Mouse (Mus musculus) spleen, postnatal 10 days (tissue): ENCODE data around the gene Arhgef39.

Source experiments
- DNase-seq, 2 experiments: peaks; one replicate each; pipeline ENCODE4 v3.0.0; 2021 to 2022; ENCODE audit warnings: low spot score in 2 of 2

Arhgef39 gene

GRCm38 (mm10) chr4:43478906-43479832 is 20.3 kb downstream of the Arhgef39 start:
- peak; percentile 65 to 90 for DNase-seq

DNA sequence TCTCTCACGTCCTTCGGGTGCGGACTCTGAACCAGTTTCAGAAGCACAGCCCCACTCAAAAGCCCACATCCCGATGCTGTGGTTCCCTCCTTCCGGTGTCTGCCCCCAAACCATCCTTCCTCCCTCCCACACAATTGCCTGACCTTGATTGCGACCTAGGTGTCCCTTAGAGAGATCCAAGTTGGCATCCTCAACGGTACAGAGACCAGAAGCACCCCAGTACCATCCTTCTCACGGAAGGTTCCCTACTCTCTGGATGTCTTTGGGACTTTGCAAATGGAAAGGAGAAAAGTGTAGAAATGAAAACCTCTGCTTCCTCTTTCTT is 21.0 kb downstream of the Arhgef39 start:
- no peak for DNase-seq

- peak; percentile 74 to 90 for DNase-seq
Observed at GRCm38 (mm10) chr4:43477857-43478533, 21.5 kb downstream of the Arhgef39 start.

DNA sequence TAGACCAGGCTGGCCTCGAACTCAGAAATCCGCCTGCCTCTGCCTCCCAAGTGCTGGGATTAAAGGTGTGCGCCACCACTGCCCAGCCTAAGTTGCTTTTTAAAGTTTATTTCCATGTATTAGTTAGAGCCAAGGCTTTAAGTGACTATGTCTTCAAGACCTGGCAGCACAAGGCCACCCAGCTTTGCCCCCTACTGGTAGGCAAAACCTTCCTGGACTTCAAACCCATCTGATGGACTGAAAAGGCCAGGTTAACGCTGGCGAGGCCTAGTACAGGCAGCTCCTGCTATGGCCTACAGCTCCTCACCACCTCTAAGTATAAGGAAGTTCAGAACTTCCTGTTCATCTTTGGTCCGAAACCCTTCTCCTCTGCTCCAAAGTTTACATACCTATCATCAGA is 22.9 kb downstream of the Arhgef39 start:
- DNase-seq, result peak in 1 of 2 experiments; percentile 57

- DNase-seq, result no peak
Observed at GRCm38 (mm10) chr4:43473636-43474035, 25.9 kb downstream of the Arhgef39 start.

DNA sequence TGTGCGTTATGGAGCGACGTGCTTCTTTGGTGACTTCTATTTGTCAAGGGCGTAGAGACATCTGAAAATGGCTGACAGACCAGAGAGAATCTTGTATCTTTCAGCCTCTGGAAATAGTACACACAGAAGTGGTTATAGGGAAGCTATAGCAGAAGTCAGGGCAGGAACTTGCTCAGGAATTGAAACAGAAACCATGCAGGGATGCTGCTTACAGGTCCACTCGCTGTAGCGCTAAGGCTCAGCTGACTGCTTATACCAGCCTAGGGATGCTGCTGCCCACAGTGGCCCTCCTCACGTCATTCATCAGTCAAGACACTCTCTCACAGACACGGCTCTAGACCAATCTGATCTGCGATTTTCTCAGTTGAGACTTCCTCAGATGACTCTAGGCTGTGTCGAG is 29.2 kb downstream of the Arhgef39 start:
- no peak for DNase-seq

- no peak for DNase-seq
Observed at GRCm38 (mm10) chr4:43466872-43467271, 32.6 kb downstream of the Arhgef39 start.

DNA sequence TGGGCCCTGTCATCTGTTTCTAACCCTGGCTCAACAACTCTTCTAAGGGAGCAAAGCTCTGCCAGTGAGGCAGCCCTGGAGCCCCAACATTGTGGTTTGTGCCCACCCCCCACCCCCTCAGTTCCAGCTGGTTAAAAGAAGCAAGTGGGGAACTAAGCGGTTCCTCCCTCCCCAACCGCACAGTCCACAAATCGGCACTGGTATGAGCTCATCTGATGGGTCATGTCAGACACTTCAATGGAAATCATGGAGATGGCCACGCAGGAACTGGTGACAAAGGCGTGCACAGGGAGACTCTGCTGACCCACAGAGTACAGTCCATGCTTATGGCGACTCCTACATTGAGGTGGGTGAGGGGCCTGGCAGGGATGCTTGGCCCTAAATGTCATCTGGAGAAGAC is 33.6 kb downstream of the Arhgef39 start:
- DNase-seq, result no peak

DNA sequence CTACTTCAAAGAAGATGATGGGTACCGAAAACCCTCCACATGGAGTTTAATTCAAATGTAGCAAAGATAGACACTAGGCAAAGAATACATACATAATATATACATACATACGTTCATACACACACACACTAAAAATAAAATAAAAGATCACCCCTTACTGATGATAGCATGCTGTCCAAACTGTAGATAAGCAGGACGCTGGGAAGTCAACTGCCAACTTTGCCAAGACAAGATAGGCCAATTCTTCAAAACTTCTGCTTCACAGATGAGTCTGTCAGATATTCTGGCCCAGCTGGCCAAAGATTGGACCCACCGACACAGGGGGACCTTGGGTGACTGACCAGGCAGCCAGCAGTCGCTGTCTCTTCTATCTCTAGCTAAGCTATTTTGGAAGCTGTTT is 36.4 kb downstream of the Arhgef39 start:
- DNase-seq, result no peak

- peak in 1 of 2 experiments; percentile 73 for DNase-seq
Observed at GRCm38 (mm10) chr4:43457124-43457523, 42.4 kb downstream of the Arhgef39 start.

GRCm38 (mm10) chr4:43456470-43456869 is 43.0 kb downstream of the Arhgef39 start:
- DNase-seq, result peak in 1 of 2 experiments; percentile 61

DNA sequence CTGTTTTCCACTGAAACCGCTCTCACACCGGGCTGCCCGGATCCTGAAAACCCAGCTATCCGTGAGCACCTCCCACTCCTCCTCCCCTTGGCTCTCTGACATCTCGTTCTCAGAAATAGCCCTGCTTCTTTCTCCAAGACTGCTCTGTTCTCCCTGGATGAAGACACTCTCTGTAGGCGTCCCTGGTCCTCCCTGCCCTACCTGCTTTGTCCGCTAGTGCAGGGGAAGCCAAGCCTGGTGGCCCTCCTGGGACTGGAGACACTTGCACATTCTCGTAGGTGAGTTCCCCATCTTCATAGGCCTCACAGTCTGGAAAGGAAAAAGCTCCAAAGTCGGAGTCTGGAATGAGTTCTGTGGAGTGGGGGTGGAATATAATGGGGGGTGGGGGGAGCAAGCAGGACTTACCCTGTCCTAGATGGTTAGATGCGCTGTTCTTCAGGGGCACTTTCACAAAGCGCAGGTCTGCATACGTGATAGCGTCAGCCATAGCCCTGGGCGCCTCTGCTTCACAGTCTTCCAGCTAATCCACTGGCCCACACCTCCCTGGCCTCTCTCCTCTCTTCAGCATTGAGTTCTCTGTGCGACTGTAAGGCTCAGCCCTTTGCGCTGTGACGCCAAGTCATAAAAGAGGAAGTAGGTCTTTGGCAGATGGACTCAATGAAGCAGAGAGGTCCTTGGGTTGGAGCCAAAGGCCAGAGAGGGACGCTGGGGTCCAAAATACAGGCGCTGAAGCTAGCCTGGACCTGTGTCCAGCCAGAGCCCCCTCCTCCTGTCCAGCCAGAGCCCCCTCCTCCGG is 45.3 kb downstream of the Arhgef39 start, which contains the start of gene Cd72:
Gene Cd72 (minus strand): TSS at position 588 of the 796 bp plus-strand sequence.
- DNase-seq, result peak in 1 of 2 experiments; percentile 53

- DNase-seq, result peak in 1 of 2 experiments; percentile 24
Observed at GRCm38 (mm10) chr4:43453413-43453812, 46.1 kb downstream of the Arhgef39 start.

DNA sequence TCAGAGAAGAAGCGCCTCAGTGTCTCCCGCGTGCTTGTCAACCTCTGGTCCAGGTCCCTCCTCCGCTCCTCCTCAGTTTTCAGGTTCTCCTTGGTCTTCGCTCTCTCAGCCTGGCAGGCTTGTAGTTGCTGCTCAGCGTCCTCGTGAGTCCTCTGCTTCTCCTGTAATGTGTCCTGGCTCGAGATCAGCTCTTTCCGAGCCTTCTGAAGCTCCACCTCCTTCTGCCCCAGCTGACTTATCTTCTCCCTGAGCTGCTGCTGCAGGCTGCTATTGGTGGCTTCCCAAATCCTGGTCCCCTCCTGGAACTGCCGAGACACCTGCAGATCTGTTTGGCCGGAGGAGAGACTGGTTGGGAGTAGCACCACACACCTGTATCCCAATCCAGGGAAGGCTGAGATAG is 47.2 kb downstream of the Arhgef39 start:
- DNase-seq, result no peak

GRCm38 (mm10) chr4:43448554-43448953 is 50.9 kb downstream of the Arhgef39 start:
- DNase-seq, result no peak

DNA sequence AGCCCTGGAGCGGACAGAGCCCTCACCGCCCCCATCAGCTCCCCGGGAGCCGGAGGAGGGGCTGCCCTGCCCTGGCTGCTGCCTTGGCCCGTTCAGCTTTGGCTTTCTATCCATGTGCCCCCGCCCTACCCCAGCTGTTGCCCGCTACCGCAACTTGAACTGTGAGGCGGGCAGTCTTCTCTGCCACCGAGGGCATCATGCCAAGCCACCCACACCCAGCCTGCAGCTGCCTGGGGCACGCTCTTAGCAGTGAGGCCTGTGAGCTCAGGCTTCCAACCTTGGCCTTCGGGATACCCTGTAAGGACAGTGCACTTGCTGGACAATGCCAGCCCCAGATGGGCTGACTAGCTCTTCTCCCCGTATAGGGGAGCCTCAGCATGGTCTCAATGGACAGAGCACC is 52.2 kb downstream of the Arhgef39 start:
- peak in 1 of 2 experiments; percentile 26 for DNase-seq
